Mouse (Mus musculus) ES-Bruce4 (cell line): ENCODE data around the gene Rab40b.

Experiments
- CTCF ChIP-seq: IDR thresholded peaks from one replicate; pipeline ENCODE4 v1.8.1; 2011; ENCODE audit warnings: low read depth, low read length
- POLR2A ChIP-seq: IDR thresholded peaks from one replicate; pipeline ENCODE4 v1.8.1; 2011; ENCODE audit warnings: low read length; ENCODE audit not compliant: insufficient read depth

GRCm38 (mm10) chr11:121367170-121367707, 20.8 kb downstream of the Rab40b start:
- no peak for TF ChIP-seq CTCF
- no peak for TF ChIP-seq POLR2A
